Mouse (Mus musculus) ES-CJ7 (cell line): ENCODE measurements at regions not wholly inside any gene's neighbourhood (a gene's known extent, or its start where the extent isn't known, plus 50 kb on each side); places are given as distances from the start of the nearest gene placed in this dataset.

Experiments used
- DNase-seq: peaks from one replicate; pipeline ENCODE4 v3.0.0; 2011; ENCODE audit warnings: low read depth, low spot score

- no peak for DNase-seq
Observed at GRCm38 (mm10) chr13:99641386-99642165, 125.2 kb upstream of the Map1b start.

DNA sequence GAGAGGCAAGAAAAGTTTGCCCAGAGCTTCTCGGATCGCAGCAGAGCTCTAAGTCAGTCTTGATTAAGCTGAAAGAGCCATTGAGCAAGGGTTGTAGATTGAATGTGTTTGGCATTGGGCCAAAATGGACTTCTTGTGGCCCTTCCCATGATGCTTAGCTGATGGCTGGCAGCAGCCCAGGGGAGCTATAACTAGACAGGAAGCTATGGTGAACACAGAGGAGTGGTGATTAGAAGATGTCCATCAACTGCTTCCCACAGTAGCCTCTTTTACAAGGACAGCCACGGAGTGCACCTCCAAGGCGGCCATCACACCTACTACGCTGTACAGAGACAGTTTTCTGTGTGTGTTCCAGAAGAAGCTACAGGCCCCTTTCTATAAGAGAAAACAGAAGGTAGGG, 116.4 kb upstream of the Map1b start:
- DNase-seq, result no peak

GRCm38 (mm10) chr13:99630800-99631199, 114.5 kb upstream of the Map1b start:
- DNase-seq, result no peak

- DNase-seq, result no peak
Observed at GRCm38 (mm10) chr13:99630356-99630755, 114.0 kb upstream of the Map1b start.

- no peak for DNase-seq
Observed at GRCm38 (mm10) chr13:99625196-99625595, 108.9 kb upstream of the Map1b start.

- DNase-seq, result no peak
Observed at GRCm38 (mm10) chr13:99618332-99618731, 102.0 kb upstream of the Map1b start.

DNA sequence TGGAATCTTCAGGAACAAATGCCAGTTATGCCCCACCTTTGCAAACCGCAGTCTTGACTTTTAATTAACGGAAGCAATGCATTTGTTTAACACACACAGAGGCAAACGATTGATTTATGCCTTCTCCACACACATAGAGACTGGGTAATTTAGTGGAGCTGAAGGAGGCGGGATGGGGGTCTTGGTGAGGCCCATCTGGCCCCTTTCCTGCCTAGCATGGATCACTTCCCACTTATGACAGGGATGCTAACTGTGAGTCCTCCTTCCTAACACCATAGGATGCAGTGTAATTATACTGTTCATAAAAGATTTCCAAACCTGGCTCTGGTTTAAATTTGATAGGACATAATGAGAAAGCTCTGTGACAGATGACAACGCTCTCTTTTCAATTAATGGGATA, 101.1 kb upstream of the Map1b start:
- no peak for DNase-seq

DNA sequence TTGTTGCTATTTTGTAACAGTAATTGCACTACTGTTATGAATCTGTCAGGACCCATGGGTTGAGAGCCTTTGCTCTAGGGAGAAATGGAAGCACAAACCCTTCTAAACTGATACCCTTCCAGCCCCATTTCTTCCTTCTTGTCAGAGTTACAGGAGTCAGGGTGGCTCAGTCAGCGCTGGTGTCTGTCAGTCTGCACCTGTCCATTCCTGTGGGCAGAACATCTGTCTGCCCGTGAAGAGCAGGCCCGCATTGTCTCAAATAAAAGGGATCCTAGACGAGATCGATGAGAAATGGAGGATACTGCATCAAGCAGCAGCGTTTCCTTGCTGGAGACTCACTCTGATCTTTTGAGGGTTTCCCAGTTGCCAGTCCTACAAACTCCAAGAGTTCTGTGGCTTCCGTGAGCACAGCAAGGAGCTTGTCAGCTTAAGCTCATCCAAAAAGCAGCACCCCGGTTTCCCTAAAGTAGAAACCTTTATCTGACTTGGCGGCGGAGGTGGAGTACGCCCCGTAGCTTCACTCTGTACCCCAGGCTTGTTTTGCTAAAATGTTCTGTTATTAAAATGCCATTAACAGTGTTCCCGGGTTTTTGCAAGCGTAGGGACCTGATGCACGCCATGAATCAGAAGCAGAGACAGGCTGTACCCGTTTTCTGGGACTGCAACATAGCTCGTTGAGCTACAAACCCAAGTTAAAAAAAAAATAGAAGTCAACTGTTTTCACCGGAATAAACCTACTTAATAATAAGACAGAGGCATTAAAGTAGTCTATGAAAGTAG, 95.6 kb upstream of the Map1b start:
- DNase-seq, result no peak

GRCm38 (mm10) chr13:99610498-99610897, 94.2 kb upstream of the Map1b start:
- no peak for DNase-seq

DNA sequence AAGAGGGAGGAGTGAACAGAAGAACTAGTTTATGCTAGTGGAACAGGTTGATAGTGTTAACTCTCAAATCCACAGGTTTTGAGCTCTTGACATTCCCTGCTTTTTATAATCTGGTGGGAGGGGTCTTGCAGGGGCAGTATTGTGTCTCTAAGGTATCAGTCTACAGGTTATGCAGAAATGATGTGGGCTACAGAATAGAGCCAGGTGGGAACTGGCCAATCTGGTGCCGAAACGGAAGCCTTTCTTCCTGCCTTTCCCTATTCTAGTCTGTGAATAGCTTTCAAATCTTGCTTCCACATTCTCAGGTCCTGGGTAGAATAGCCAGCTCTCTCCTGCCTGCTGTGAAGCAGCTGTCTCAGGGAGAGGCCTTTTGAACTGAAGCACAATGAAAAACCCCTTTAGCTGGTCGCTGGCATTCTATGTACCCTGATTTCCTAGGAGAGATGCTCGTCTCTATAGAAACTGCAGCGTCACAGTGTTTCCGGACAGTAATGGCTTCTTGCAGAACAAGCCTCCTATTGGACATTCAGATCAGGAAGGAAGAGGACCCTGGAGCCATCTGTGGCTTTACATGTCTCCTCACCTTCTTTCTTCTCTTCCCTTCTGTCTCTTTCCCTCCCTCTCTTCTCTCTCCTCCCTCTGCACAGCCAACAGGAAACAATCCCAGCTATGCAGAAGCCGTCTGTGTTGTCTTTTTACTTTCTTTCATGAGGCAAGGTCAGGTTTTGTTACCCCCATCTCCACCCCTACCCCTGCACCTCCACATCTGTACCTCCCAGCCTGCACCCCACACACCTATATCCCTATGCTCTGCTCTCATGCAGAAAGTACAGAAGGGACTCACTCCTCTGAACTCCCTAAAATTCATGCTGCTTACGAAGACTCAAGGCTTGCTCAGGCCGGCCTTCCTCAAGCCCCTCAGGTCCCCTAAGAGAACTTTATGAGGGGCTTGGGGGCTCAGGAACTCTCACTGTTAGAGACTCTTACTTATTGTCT, 93.1 kb upstream of the Map1b start:
- no peak for DNase-seq

DNA sequence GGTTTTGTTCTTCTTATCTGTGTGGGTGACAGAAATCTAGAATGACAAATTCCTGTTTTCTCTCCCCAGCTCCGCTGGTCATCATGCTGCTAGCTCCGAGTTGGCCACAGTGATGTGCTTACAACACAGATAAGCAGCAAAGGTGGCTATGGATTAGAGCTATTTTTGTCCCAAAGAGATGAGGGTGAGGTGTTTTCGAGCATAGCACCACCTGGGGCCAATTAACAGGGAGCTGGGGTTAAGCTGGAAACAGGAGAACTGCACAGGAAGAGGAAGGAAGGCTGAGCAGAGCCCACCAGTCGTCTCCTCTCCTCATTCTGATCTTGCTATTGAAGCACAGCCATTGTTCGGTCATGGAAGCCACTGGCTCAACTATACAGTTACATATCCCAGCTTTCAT, 92.3 kb upstream of the Map1b start:
- no peak for DNase-seq

DNA sequence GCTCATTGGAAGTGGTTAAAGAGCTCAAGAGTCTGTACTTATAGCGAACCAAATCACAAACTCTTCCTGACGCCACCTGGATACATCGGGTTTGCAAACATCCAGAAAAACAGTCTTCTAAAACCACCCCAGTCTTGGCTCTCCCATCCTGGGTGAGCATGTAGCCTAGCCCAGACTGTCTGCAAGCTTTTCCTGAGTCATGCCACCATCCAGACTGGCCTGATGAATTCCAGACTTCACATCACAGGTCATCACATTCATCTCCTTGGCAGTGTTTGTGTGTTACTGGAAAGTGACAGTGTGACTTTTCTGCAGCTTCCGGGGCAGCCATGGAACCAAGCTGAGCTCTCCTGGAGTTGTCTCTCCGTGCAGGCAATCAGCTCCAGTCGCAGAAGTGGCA, 90.9 kb upstream of the Map1b start:
- no peak for DNase-seq

GRCm38 (mm10) chr13:99606606-99606990, 90.3 kb upstream of the Map1b start:
- DNase-seq, result peak; percentile 70

DNA sequence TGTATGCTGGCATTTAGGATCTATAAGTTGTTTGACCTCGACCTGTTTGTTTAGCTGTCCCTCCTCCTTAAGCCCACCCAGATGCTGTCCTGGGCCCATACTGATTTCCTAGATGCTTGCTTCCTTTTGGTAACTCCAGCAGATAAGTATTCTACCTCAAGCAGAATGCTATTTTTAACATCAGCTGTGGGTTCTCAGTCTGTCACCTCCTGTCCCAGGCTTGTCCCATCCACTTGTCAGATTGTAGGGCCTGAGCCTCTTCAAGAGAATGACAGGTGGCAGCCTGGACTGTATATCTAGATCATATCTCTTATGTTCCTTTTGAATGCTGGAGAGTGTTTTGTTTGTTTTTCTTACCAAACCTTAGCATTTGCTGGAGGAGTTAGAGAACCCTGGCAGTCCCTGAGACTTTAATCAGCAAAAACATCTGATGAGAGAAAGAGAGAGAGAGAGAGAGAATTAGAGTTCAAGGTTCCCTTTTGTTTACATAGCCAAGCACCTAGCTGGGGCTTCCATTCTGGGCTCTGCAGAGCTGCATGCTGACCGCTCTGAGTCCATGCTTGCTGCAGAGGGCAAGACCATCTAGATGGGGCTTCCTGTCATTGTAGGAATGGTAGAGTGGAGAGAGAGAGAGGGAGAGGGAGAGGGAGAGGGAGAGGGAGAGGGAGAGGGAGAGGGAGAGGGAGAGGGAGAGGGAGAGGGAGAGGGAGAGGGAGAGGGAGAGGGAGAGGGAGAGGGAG, 89.7 kb upstream of the Map1b start:
- DNase-seq, result no peak

DNA sequence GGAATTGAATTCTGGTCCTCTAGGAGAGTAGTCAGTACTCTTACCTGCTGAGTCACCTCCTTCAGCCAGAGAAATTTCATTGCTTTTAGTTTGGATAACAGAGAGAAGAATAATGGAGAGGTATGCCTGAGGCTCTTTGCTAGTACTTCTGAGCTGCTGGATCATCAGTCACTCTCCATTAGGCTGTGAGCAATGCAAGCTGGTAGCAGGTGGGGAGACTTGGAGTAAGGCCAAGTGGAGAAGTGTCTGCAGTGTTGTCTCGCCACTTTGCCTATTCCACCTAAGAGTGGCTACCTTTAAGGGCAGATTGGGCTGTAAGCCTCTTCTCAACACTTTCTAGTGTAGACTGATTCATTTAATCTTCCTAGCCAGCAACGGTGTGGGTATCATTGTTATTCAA, 81.6 kb upstream of the Map1b start:
- DNase-seq, result no peak

- DNase-seq, result no peak
Observed at GRCm38 (mm10) chr13:99593846-99594813, 77.8 kb upstream of the Map1b start.

DNA sequence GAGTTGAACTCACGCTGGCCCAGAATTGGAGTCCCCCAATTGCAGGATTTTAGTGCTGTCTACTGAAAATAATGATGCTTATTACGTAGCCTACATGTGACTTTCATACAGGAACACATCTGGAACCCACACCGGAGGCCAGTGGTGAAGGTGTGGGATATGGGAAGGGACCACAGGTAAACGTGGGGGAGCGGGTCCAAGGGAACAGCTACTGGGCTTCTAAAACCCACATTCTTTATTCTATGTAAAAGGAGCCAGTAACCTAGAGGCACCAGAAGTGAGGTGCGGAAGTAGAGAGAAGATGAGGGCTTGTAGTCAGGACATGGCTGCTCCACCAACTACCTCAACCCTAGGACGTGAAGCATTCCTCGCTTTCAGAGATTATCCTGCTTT, 76.9 kb upstream of the Map1b start:
- DNase-seq, result no peak

DNA sequence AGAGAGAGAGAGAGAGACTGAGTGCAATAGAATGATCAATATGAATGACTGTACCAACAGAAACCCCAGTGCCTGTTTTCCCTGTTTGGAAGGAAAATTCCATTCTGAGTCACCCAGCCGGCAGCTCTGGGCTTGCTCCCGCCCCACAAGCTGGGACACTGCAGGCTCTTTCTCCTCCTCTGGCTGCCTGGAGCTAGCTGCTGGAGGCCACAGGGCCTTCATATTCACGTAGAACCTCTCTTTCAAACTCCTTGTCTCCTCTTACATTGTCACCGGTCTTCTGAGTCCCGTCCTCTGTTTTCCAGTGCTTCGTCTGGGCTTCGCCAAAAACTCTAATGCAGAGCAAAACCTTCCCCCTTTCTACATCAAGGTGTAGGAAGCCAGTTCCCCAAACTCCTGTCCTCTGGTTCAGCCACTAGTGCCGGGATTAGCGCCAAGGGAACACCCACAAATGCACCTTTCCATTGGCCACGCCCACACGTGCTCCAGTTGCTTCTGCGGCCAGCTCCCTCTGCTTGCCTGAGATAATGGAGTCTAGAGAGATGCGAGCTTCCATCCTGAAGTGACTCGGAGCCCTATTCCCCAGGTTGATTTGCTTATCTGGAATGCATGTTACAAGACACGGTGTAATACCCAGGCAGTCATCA, 76.4 kb upstream of the Map1b start:
- peak; percentile 52 for DNase-seq

DNA sequence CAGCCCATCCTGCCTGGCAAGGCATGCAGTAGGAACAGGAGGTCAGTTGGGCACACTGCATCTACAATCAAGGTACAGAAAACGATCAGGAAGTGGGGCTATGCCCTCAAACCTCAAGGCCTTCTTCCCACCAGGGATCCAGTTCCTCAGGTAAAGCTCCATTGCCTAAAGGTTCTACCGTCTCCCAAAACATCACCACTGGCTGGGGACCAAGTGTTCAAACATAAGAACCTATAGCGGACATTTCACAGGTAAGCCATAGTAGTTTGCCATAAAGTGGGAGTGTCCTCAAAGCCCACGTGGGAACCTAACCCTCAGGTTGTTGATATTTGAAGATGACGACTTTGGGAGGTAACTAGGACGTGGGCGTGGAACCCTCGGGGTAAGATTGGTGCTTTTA, 72.3 kb upstream of the Map1b start:
- DNase-seq, result no peak

DNA sequence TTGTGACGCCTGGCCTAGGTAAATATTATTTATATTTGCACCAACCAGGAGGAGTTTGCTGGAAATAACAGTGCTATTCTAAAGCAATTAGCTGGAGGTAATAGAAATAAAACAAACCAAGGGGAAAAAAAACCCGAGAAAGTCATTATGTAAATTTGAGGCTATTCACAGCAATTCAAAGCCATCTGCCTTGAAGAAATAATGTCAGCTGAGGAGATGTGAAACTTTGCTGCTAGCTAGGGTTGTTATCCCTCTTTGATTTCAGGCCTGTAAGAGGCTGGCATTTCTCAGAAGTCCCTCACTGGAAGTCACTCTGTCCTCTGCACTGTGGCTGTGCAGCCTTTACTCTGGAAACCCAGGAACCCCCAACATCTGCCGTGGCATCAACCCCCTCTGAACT, 67.5 kb upstream of the Map1b start:
- DNase-seq, result no peak
